Mouse (Mus musculus) embryonic facial prominence, embryonic 15.5 days (tissue): ENCODE results near the gene Arhgap15. TPM values are rescaled to one million over a fixed set of nuclear protein-coding genes. Genes with fewer than 3 reads are reported as not detected.

Source experiments
- ATAC-seq: fragments of 200-750 bp; cut with Nextera tagmentation; 2 replicates; pipeline ENCODE4 v1.8.0; 2017; ENCODE audit warnings: low read depth, moderate TSS enrichment; ENCODE audit not compliant: insufficient number of reproducible peaks, low FRiP score, low TSS enrichment
- H3K27ac ChIP-seq: fragments of 300-500 bp; sonication (generic); replicated peaks from 2 replicates; pipeline ENCODE4 v1.5.1; 2015; ENCODE audit warnings: mild to moderate bottlenecking, inconsistent platforms
- H3K27me3 ChIP-seq: fragments of 300-500 bp; sonication (generic); 2 replicates; pipeline ENCODE4 v1.6.1; 2015; ENCODE audit warnings: inconsistent platforms
- H3K36me3 ChIP-seq: fragments of 300-500 bp; sonication (generic); 2 replicates; pipeline ENCODE4 v1.6.1; 2015; ENCODE audit warnings: mild to moderate bottlenecking, inconsistent platforms
- H3K4me1 ChIP-seq: fragments of 300-500 bp; sonication (generic); 2 replicates; pipeline ENCODE4 v1.6.1; 2015; ENCODE audit warnings: inconsistent platforms
- H3K4me2 ChIP-seq: fragments of 300-500 bp; sonication (generic); replicated peaks from 2 replicates; pipeline ENCODE4 v1.6.1; 2015; ENCODE audit warnings: mild to moderate bottlenecking, inconsistent platforms
- H3K4me3 ChIP-seq: fragments of 300-500 bp; sonication (generic); replicated peaks from 2 replicates; pipeline ENCODE4 v1.5.1; 2015; ENCODE audit warnings: mild to moderate bottlenecking, inconsistent platforms
- H3K9ac ChIP-seq: fragments of 300-500 bp; sonication (generic); 2 replicates; pipeline ENCODE4 v1.6.1; 2015; ENCODE audit warnings: inconsistent platforms
- H3K9me3 ChIP-seq: fragments of 300-500 bp; sonication (generic); replicated peaks from 2 replicates; pipeline ENCODE4 v1.6.1; 2016; ENCODE audit warnings: inconsistent platforms
- WGBS: fragments of 180-500 bp; shearing (Covaris S2); methylation state at CpG from one replicate; pipeline ENCODE4 v1.1.7; 2015; 5-methylcytosine and 5-hydroxymethylcytosine counted together
- polyA plus RNA-seq: library from polyadenylated mRNA; unstranded; fragments of >200 nt; fragmentation: Nextera tagmentation; extraction: Ambion mirVana; gene quantifications from 2 replicates; pipeline ENCODE4 v1.2.1, GENCODE M21; 2015

Gene Arhgap15
- polyA plus RNA-seq, 1 experiment from 2014 or later: 2.2 TPM

- H3K36me3 ChIP-seq: no peaks in the 10 kb centered on the region
- no peak overlapping the region for H3K4me2 ChIP-seq
- H3K4me3 ChIP-seq: no peak overlapping the region
- WGBS: 63% methylated on average over 2 of the region's 2 CpGs
- H3K27ac ChIP-seq: no peak overlapping the region
- no peaks in the 10 kb centered on the region for H3K27me3 ChIP-seq
- no peak for ATAC-seq
- H3K9me3 ChIP-seq: no peaks in the 10 kb centered on the region
- no peaks in the 10 kb centered on the region for H3K4me1 ChIP-seq
- no peak overlapping the region for H3K9ac ChIP-seq
These were observed 335.8 kb downstream of the Arhgap15 start for GRCm38 (mm10) chr2:44084471-44084870.

- H3K36me3 ChIP-seq: no peaks in the 10 kb centered on the region
- H3K4me2 ChIP-seq: no peak overlapping the region
- no peak overlapping the region for H3K4me3 ChIP-seq
- no peaks in the 10 kb centered on the region for H3K27me3 ChIP-seq
- no peak overlapping the region for H3K9ac ChIP-seq
- no peak for ATAC-seq
- 73% methylated on average over 5 of the region's 5 CpGs for WGBS
- no peaks in the 10 kb centered on the region for H3K4me1 ChIP-seq
- no peak overlapping the region for H3K27ac ChIP-seq
- no peaks in the 10 kb centered on the region for H3K9me3 ChIP-seq
These were observed 337.9 kb downstream of the Arhgap15 start for GRCm38 (mm10) chr2:44086403-44087056.

GRCm38 (mm10) chr2:44098552-44098951 lies 349.9 kb downstream of the Arhgap15 start:
- no peaks in the 10 kb centered on the region for H3K36me3 ChIP-seq
- H3K9me3 ChIP-seq: no peaks in the 10 kb centered on the region
- H3K27ac ChIP-seq: no peak overlapping the region
- H3K4me2 ChIP-seq: no peak overlapping the region
- no peak for ATAC-seq
- H3K4me1 ChIP-seq: 0 out of 2 replicates have a peak, but pooled peaks cover 6% of the 10 kb centered on the region
- 87% methylated on average over 4 of the region's 4 CpGs for WGBS
- no peak overlapping the region for H3K9ac ChIP-seq
- H3K27me3 ChIP-seq: no peaks in the 10 kb centered on the region
- no peak overlapping the region for H3K4me3 ChIP-seq

- ATAC-seq: no peak
- peaks cover 20% of the 10 kb centered on the region for H3K4me1 ChIP-seq
- H3K27ac ChIP-seq: peak overlapping the region; percentile 87; the same call in 1 of the 2 replicates
- no peak overlapping the region for H3K9ac ChIP-seq
- H3K4me2 ChIP-seq: no peak overlapping the region
- H3K27me3 ChIP-seq: no peaks in the 10 kb centered on the region
- no peaks in the 10 kb centered on the region for H3K36me3 ChIP-seq
- 91% methylated on average over 6 of the region's 6 CpGs for WGBS
- no peaks in the 10 kb centered on the region for H3K9me3 ChIP-seq
- H3K4me3 ChIP-seq: no peak overlapping the region
These were observed 353.7 kb downstream of the Arhgap15 start for GRCm38 (mm10) chr2:44102351-44102750.

- 26% methylated on average over 8 of the region's 8 CpGs for whole genome bisulfite sequencing
- Histone ChIP-seq H3K4me1 (peaks cover 20% of the 10 kb centered on the region), H3K27me3 (no peaks in the 10 kb centered on the region), H3K4me2 (peak overlapping the region; percentile 28), H3K9ac (no peak overlapping the region), H3K9me3 (no peaks in the 10 kb centered on the region), H3K36me3 (no peaks in the 10 kb centered on the region), H3K27ac (peak overlapping the region; percentile 87), H3K4me3 (no peak overlapping the region)
- no peak for ATAC-seq
These were observed 354.7 kb downstream of the Arhgap15 start for GRCm38 (mm10) chr2:44103321-44103720.

- H3K9me3 ChIP-seq: no peaks in the 10 kb centered on the region
- H3K27me3 ChIP-seq: no peaks in the 10 kb centered on the region
- H3K4me1 ChIP-seq: peaks cover 20% of the 10 kb centered on the region
- 29% methylated on average over 5 of the region's 5 CpGs for WGBS
- no peaks in the 10 kb centered on the region for H3K36me3 ChIP-seq
- H3K27ac ChIP-seq: peak overlapping the region; percentile 87
- no peak for ATAC-seq
- no peak overlapping the region for H3K9ac ChIP-seq
- H3K4me3 ChIP-seq: no peak overlapping the region
- no peak overlapping the region; the same call in 1 of the 2 replicates for H3K4me2 ChIP-seq
These were observed 355.1 kb downstream of the Arhgap15 start for GRCm38 (mm10) chr2:44103742-44104141.

GRCm38 (mm10) chr2:44104282-44105197 lies 355.9 kb downstream of the Arhgap15 start:
- ATAC-seq: peak; percentile 63; the same call in 1 of the 2 replicates
- Histone ChIP-seq H3K27me3 (no peaks in the 10 kb centered on the region), H3K4me3 (no peak overlapping the region), H3K36me3 (no peaks in the 10 kb centered on the region), H3K27ac (peak overlapping the region; percentile 87), H3K4me2 (peak overlapping the region; percentile 26), H3K9me3 (no peaks in the 10 kb centered on the region), H3K9ac (no peak overlapping the region), H3K4me1 (peaks cover 20% of the 10 kb centered on the region)
- WGBS: 21% methylated on average over 22 of the region's 22 CpGs

- Histone ChIP-seq H3K4me3 (no peak overlapping the region), H3K4me2 (peak overlapping the region; percentile 26; the same call in 1 of the 2 replicates), H3K27me3 (no peaks in the 10 kb centered on the region), H3K27ac (peak overlapping the region; percentile 87), H3K9me3 (no peaks in the 10 kb centered on the region), H3K36me3 (no peaks in the 10 kb centered on the region), H3K4me1 (peaks cover 20% of the 10 kb centered on the region), H3K9ac (no peak overlapping the region)
- no peak for ATAC-seq
- WGBS: 51% methylated on average over 8 of the region's 8 CpGs
These were observed 356.6 kb downstream of the Arhgap15 start for GRCm38 (mm10) chr2:44105198-44105555.

- H3K4me1 ChIP-seq: peaks cover 20% of the 10 kb centered on the region
- no peak overlapping the region for H3K4me2 ChIP-seq
- no peak overlapping the region for H3K4me3 ChIP-seq
- H3K27ac ChIP-seq: no peak overlapping the region
- no peaks in the 10 kb centered on the region for H3K9me3 ChIP-seq
- H3K36me3 ChIP-seq: no peaks in the 10 kb centered on the region
- no peaks in the 10 kb centered on the region for H3K27me3 ChIP-seq
- H3K9ac ChIP-seq: no peak overlapping the region
- WGBS: 79% methylated on average over 8 of the region's 8 CpGs
- ATAC-seq: no peak
These were observed 357.7 kb downstream of the Arhgap15 start for GRCm38 (mm10) chr2:44106359-44106758.

GRCm38 (mm10) chr2:44111276-44111675 lies 362.7 kb downstream of the Arhgap15 start:
- peaks cover 11% of the 10 kb centered on the region; the same call in 1 of the 2 replicates for H3K4me1 ChIP-seq
- no peak overlapping the region for H3K9ac ChIP-seq
- H3K27me3 ChIP-seq: no peaks in the 10 kb centered on the region
- H3K9me3 ChIP-seq: no peaks in the 10 kb centered on the region
- H3K4me3 ChIP-seq: no peak overlapping the region
- WGBS: 84% methylated on average over 3 of the region's 3 CpGs
- no peak overlapping the region for H3K27ac ChIP-seq
- ATAC-seq: no peak
- H3K4me2 ChIP-seq: no peak overlapping the region
- H3K36me3 ChIP-seq: no peaks in the 10 kb centered on the region

- ATAC-seq: no peak; the same call in 1 of the 2 replicates
- Histone ChIP-seq H3K36me3 (no peaks in the 10 kb centered on the region), H3K4me3 (no peak overlapping the region), H3K4me2 (no peak overlapping the region), H3K27ac (peak overlapping the region; percentile 66; the same call in 1 of the 2 replicates), H3K9ac (no peak overlapping the region), H3K27me3 (no peaks in the 10 kb centered on the region), H3K4me1 (peaks cover 11% of the 10 kb centered on the region; the same call in 1 of the 2 replicates), H3K9me3 (no peaks in the 10 kb centered on the region)
- 48% methylated on average over 9 of the region's 9 CpGs for WGBS
These were observed 364.6 kb downstream of the Arhgap15 start for GRCm38 (mm10) chr2:44112990-44113798.
